Mouse (Mus musculus) gastrocnemius, adult 2 months (tissue): ENCODE results near the gene Dnajc5g. TPM values are rescaled to one million over a fixed set of nuclear protein-coding genes. Genes with fewer than 3 reads are reported as not detected.

Experiments used
- DNase-seq: peaks from one replicate; pipeline ENCODE4 v3.0.0; 2022
- H3K27ac ChIP-seq: fragments of 200-600 bp; 2 replicates; pipeline ENCODE4 v1.8.1; 2022; ENCODE audit warnings: mild to moderate bottlenecking
- H3K4me3 ChIP-seq: fragments of 200-600 bp; 2 replicates; pipeline ENCODE4 v1.8.1; 2022; ENCODE audit warnings: mild to moderate bottlenecking, moderate library complexity
- CTCF ChIP-seq: fragments of 200-600 bp; IDR thresholded peaks from 2 replicates; pipeline ENCODE4 v1.8.1; 2022; ENCODE audit warnings: antibody characterized with exemption, mild to moderate bottlenecking, moderate library complexity
- intact Hi-C: fragments of 180-260 bp; cut with DNase I; formaldehyde crosslinking; loops from one replicate; pipeline ENCODE4 v1.15.1; 2025
- total RNA-seq, 2 experiments: library from RNA; stranded (reverse); gene quantifications; 2 replicates each; pipeline ENCODE4 v1.2.3; 2021

Gene Dnajc5g
- total RNA-seq, 2 experiments from 2014 or later: not detected

DNA sequence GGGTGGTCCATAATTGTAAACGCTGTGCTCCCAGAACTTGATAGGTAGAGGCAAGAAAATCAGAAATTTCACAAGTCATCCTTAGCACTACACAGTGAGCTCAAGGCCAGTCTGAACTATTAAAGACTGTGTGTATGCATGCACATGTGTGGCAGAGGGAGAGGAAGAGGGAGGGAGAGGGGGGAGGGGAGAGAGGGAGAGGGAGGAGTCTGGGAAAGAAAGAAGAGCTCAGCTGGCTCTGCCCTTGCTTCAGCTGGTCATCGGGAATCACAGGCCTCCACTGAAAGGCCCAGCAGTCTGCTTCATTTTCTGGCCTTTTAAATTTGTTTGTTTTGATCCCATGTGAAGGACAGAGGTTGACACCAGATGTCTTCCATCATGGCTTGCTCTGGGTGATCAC, 17.4 kb downstream of the Dnajc5g start:
- H3K27ac ChIP-seq: peak overlapping the region; percentile 72
- H3K4me3 ChIP-seq: peak overlapping the region; percentile 28
- intact Hi-C loops: no loop called here
- TF ChIP-seq CTCF: no peak
- DNase-seq: no peak

DNA sequence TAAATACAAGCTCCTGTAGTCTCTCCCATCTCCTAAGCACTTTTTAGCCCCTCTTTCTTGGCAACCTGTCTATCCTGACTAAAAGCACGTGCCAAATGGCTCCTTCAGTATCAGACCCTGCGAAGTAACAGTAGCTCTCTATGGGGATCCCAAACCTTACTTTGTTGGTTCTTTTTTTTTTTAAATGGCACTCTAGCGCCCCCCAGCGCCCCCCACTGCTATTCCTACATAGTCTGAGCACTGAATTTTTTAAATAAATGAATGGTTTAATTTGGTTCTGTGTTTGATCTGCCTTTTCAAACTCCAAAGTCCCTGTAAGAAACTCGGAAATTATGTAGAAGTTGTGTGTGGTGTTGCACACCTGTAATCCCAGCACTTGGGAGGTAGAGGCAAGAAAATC, 20.0 kb downstream of the Dnajc5g start:
- intact Hi-C loops: no loop called here
- Histone ChIP-seq H3K4me3 (no peak overlapping the region), H3K27ac (no peak overlapping the region)
- TF ChIP-seq CTCF: peak; percentile 14; the same call in 1 of the 2 replicates
- DNase-seq: no peak

DNA sequence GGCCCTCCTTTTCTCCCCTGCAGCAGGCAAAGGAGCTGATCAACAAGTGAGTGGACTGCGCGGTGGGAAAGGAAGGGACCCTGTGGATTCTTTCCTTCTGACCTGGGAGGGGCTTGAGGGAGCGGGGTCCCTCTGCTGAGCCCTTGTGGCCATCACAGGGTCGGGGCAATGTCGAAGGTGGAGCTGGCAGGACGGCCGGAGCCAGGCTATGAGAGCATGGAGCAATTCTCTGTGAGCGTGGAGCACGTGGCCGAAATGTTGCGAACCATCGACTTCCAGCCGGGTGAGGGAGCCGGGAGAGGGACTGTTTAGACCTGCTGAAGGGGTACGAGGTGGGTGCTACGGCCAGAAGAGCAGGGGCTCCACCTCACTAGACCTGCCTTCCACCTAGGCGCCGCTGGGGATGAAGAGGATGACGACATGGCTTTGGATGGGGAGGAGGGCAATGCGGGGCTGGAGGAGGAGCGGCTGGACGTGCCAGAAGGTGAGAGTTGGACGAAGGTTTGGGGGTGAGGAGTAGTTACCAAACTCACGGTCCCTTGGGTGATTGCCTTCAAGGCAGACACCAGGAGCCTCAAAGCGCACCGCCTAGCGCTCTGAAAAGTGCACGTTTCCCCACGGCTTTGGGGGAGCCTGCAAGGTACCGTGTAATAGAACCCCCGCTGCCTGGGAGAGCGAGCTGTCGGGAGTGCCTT, 30.8 kb downstream of the Dnajc5g start:
- Histone ChIP-seq H3K27ac (no peak overlapping the region), H3K4me3 (no peak overlapping the region)
- no peak for DNase-seq
- no peak for TF ChIP-seq CTCF
- intact Hi-C loops: no loop called here

DNA sequence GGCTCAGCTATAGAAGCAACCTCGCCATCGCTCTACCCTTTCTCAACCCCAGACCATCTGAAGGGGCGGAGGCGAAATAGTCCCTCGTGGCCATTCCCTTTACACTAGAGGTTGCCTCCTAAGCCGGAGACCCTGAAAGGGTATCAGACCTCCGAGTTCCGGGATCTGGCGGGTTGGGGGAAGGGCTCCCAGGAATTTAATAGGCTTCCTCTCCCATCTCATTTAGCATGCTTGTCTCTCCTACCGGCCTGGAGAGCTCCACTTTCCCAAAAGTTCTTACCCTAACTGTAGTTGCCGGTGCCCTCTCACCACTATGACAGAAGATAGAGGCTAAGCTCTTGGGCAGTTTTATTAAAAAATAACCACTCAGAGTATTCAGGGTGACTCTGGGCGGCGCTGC, 31.6 kb downstream of the Dnajc5g start:
- no peak overlapping the region for H3K27ac ChIP-seq
- DNase-seq: peak; percentile 28
- no peak overlapping the region for H3K4me3 ChIP-seq
- TF ChIP-seq CTCF: no peak
- intact Hi-C loops: no loop called here

DNA sequence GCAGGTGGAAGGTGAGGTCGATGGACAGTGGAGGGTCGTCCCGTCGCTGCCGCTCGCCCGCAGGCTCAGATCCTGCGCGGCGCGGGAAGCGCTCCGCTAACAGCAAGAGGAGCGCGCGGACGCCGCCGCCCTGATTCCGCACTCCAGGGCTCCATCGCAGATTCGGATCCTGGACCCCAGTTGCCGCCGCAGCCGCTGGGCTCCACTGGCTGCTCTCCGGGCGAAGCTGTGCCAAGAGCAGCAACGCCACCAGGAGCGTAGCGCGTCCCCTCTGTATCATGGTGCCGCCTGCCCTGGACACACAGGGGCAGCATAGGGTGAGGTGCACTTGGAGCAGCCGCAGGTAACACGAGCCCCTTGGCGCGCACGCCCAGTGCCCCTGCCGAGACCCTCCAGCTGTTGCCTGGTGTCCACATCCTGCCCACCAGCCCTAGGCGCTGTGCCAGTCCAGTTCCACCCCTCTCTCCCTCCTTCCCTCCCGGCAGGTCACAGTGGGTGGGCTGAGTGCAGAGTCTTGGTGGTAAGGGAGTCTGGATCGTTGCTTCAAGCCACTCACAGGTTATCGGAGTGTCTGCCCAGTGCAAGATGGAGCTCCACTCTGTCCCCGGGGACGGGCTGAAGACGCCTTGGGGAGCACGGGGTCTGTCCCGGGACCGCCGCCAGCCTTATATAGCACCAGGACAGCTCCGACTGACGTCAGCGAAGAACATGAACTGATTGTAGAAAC, 32.3 kb downstream of the Dnajc5g start, which contains the start of gene Ucn:
TSS of gene Ucn (minus strand) at position 589 of the 727 bp plus-strand sequence.
- H3K4me3 ChIP-seq: no peak within 1 kb of the TSS
- no peak for TF ChIP-seq CTCF
- intact Hi-C loops: no loop called here
- DNase-seq: peak; percentile 53
- H3K27ac ChIP-seq: no peak within 1 kb of the TSS

DNA sequence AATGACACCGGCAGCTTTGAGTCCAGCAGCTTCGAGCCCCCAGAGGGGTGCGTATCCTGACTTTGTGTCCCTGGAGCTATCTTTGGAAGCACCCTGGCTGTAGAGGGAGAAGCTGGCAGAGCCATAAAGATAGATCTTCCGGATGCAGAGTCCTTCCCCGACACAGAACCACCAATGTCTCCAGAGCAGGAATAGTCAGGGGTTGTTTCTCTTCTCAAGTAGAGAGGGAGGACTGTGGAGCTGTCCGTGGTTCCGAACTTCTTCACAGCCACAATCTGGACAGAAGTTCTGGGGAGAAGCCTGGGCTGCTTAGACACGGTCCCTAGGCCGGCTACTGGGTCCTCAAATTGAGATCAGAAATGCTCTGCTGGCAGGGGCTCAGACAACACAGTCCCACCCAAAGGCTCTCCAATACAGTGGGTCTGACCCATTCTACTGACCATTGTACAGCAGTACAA, 32.9 kb downstream of the Dnajc5g start:
- Histone ChIP-seq H3K4me3 (no peak overlapping the region), H3K27ac (no peak overlapping the region)
- intact Hi-C loops: no loop called here
- DNase-seq: no peak
- no peak for TF ChIP-seq CTCF

DNA sequence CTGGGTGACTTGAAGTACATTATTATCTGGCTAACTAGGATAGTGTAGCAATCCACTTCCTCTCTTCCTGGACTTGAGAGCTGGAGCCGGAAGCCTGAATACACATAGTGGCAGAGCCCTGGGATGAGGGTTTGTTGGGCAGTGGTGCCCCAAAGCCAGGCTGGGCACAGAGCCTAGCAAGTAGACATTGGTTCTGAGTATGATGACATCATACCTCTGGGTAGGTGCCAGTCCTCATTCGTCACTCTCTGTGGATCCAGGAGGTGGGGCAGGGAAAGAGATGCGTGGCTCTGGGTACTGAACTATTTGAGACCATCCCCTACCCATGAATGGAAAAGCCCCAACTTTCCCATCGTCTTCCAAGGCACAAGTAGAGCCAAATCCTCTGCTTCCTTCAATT, 43.7 kb downstream of the Dnajc5g start:
- no peak for TF ChIP-seq CTCF
- intact Hi-C loops: no loop called here
- Histone ChIP-seq H3K27ac (no peak overlapping the region), H3K4me3 (no peak overlapping the region)
- no peak for DNase-seq

DNA sequence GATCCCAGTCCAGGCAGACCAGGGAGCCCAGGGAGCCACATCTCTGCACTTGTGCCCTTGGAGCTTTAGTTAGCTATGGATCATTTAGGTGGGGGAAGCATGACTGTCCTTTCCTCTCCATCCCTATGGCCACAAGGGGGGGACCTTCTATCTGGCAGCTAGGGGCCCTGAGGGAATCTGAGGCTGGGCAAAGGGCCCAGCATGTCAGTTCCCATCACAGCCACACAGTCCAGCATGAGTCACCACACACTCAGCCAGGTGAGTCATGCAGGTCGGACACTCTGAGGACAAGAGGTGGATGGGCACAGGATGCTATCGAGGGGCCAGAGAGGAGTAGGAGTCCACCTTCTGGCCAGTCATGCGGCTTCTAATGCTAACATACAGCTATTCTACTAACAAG, 45.7 kb downstream of the Dnajc5g start:
- DNase-seq: peak; percentile 28
- H3K4me3 ChIP-seq: no peak overlapping the region
- intact Hi-C loops: no loop called here
- peak; percentile 18; the same call in 1 of the 2 replicates for TF ChIP-seq CTCF
- peak overlapping the region; percentile 93 for H3K27ac ChIP-seq

DNA sequence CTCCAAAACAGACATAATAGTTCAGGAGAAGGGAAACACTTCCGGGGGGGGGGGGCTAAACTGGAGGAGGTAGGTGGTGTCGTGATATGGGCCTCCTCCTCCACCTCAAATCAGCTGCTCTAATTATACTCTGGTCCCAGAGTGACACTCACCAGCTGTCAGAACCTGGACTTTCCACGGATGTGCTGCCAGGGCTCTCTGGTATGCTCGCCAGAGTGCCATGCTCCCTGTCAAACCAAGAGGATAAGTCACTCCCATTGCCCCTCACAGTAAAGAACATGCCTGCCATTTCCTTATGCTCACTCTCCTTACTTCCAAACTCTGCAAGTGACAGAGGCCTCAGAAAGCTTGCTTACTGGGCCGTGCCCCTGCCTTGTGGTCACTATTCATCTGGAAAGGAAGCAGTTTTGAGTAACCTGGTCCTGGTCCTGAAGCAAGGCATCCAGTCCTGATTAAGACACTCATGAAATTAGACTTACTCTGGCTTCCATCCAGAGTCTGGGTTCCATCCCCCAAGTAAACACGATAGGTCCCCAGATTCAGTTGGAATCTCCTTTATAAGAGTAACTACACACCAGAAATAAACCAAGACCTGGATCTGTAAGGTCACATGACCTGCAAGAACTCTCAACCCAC, 47.5 kb downstream of the Dnajc5g start:
- peak overlapping the region; percentile 93 for H3K27ac ChIP-seq
- peak; percentile 72 for DNase-seq
- no peak for TF ChIP-seq CTCF
- intact Hi-C loops: loop anchor here (2.0 kb wide), 1 partner anchor 25 kb away; the partner anchor contains the start of gene Gm29609
- H3K4me3 ChIP-seq: peak overlapping the region; percentile 95

DNA sequence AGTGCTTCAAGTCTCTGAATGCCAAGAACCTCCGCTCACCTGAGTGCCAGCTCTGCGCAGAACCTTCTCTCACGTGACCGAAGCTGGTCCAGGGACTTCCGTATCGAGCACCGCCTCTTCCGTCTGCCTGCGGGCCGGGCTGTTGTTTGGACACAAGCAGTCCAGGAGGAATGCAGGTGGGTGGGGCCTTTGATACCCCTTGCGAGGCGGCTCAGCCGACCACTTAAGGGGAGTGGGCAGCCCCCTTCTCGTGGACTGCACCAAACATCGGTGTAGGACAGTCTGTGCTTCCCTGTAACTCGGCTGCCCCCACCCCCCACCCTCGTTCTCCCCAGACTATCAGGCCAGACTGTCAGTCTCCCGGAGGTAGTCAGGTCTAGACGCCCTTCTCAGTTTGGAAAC, 48.1 kb downstream of the Dnajc5g start, which contains the start of gene Mpv17:
TSS of gene Mpv17 (minus strand) at position 100 of the 402 bp plus-strand sequence.
- DNase-seq: peak; percentile 90
- peak within 1 kb of the TSS; percentile 93 for H3K27ac ChIP-seq
- no peak for TF ChIP-seq CTCF
- H3K4me3 ChIP-seq: peak within 1 kb of the TSS; percentile 95
- intact Hi-C loops: loop anchor here (2.0 kb wide), 1 partner anchor 25 kb away; the partner anchor contains the start of gene Gm29609

Other genes with a start within 250 kb of the Dnajc5g start
- gene Tmem214, start 238.3 kb upstream of the Dnajc5g start, total RNA-seq: 10 to 100 TPM; 28.8 to 31.2 TPM
- gene Agbl5, start 217.6 kb upstream of the Dnajc5g start, total RNA-seq: 1 to 10 TPM; 1.6 to 2.3 TPM
- 100 to 1,000 TPM; 103 to 121 TPM for gene Ost4, start 198.5 kb upstream of the Dnajc5g start, total RNA-seq
- gene Emilin1, start 192.9 kb upstream of the Dnajc5g start, total RNA-seq: 1 to 10 TPM; 2.7 to 7.7 TPM
- gene Khk, start 184.9 kb upstream of the Dnajc5g start, total RNA-seq: 10 to 100 TPM; 29.2 to 30.8 TPM
- gene Cgref1, start 160.7 kb upstream of the Dnajc5g start, total RNA-seq: 1 to 10 TPM; 2.0 to 2.9 TPM
- gene Preb, start 145.9 kb upstream of the Dnajc5g start, total RNA-seq: 10 to 100 TPM; 76.5 to 83.6 TPM
- under 1 TPM in 1 of 2 experiments, not detected in 1; 0.28 TPM for gene Tcf23, start 137.6 kb upstream of the Dnajc5g start, total RNA-seq
- gene Atraid, start 58.0 kb upstream of the Dnajc5g start, total RNA-seq: 10 to 100 TPM; 40.9 to 41.6 TPM
- 1 to 10 TPM; 5.6 to 6.0 TPM for gene Slc5a6, start 57.4 kb upstream of the Dnajc5g start, total RNA-seq
- gene Cad, start 51.5 kb upstream of the Dnajc5g start, total RNA-seq: 10 to 100 TPM; 25.5 to 28.6 TPM
- gene Slc30a3, start 2.0 kb downstream of the Dnajc5g start, total RNA-seq: not detected
- gene Trim54, start 10.4 kb downstream of the Dnajc5g start, total RNA-seq: 100 to 1,000 TPM; 356 to 504 TPM
- gene Ucn, start 32.5 kb downstream of the Dnajc5g start, total RNA-seq: not detected
- gene Mpv17, start 48.0 kb downstream of the Dnajc5g start, total RNA-seq: 10 to 100 TPM; 16.9 to 24.2 TPM
- gene Gm29609, start 73.6 kb downstream of the Dnajc5g start, total RNA-seq: under 1 TPM; 0.53 to 0.74 TPM
- 10 to 100 TPM; 22.9 to 26.5 TPM for gene Gtf3c2, start 73.9 kb downstream of the Dnajc5g start, total RNA-seq
- 10 to 100 TPM; 31.1 to 33.2 TPM for gene Snx17, start 86.9 kb downstream of the Dnajc5g start, total RNA-seq
- gene Eif2b4, start 87.1 kb downstream of the Dnajc5g start, total RNA-seq: 10 to 100 TPM; 39.5 to 53.9 TPM
- gene Zfp513, start 96.0 kb downstream of the Dnajc5g start, total RNA-seq: 1 to 10 TPM; 6.2 to 7.1 TPM
- 10 to 100 TPM; 41.1 to 45.7 TPM for gene Ppm1g, start 114.4 kb downstream of the Dnajc5g start, total RNA-seq
- 10 to 100 TPM; 51.3 to 58.5 TPM for gene Nrbp1, start 134.6 kb downstream of the Dnajc5g start, total RNA-seq
- not detected for gene Gm9970, start 134.9 kb downstream of the Dnajc5g start, total RNA-seq
- 1 to 10 TPM; 1.5 to 2.0 TPM for gene Krtcap3, start 145.4 kb downstream of the Dnajc5g start, total RNA-seq
- 10 to 100 TPM; 26.0 to 34.8 TPM for gene Ift172, start 184.8 kb downstream of the Dnajc5g start, total RNA-seq
- gene Fndc4, start 189.8 kb downstream of the Dnajc5g start, total RNA-seq: 1 to 10 TPM; 1.2 to 3.2 TPM
- not detected for gene Gckr, start 191.2 kb downstream of the Dnajc5g start, total RNA-seq